ENCODE assay signal across 8 mouse cellular contexts in genomic region chr9:118150429-118151220, GRCm38 (mm10). TPM values are rescaled to one million over a fixed set of nuclear protein-coding genes. Genes with fewer than 3 reads are reported as not detected.
A peak's percentile ranks its signal among the peaks of the same experiment; 100 is the strongest.
DNase-seq lines count a peak whose midpoint lies in the region; ATAC-seq and TF ChIP-seq lines count a peak whose summit lies in the region.

No protein-coding gene starts in this region.

- 79% methylated on average over 20 of the region's 20 CpGs for WGBS in heart, embryonic 10.5 days
- 83% methylated on average over 20 of the region's 20 CpGs for WGBS in heart, adult 2 months
- 86% methylated on average over 20 of the region's 20 CpGs for WGBS in embryonic facial prominence, embryonic 15.5 days
- 58% methylated on average over 20 of the region's 20 CpGs for WGBS in limb, embryonic 13.5 days
- WGBS in neural tube, embryonic 15.5 days, result 63% methylated on average over 20 of the region's 20 CpGs

- TF ChIP-seq EP300 in heart, adult 2 months (IDR thresholded peaks at IDR 0.05; ENCODE audit: insufficient read depth, low read depth, low read length), result no peak

- H3K9me3 ChIP-seq in heart, embryonic 10.5 days, result no peaks in the 10 kb centered on the region
- H3K9me3 ChIP-seq in E14TG2a.4 (ENCODE audit: low read length), result peaks cover 17% of the 10 kb centered on the region
- no peaks in the 10 kb centered on the region for H3K9me3 ChIP-seq in embryonic facial prominence, embryonic 15.5 days (replicated peaks)
- H3K9me3 ChIP-seq in limb, embryonic 13.5 days, result no peaks in the 10 kb centered on the region
- no peaks in the 10 kb centered on the region for H3K9me3 ChIP-seq in neural tube, embryonic 15.5 days (replicated peaks)

- H3K4me3 ChIP-seq in heart, embryonic 10.5 days, result peak overlapping the region; percentile 75
- no peak overlapping the region for H3K4me3 ChIP-seq in heart, adult 2 months
- peak overlapping the region; percentile 23; the same call in 1 of the 2 replicates for H3K4me3 ChIP-seq in E14TG2a.4 (replicated peaks; ENCODE audit: low read length)
- peak overlapping the region; percentile 78 for H3K4me3 ChIP-seq in embryonic facial prominence, embryonic 15.5 days (replicated peaks)
- peak overlapping the region; percentile 77 for H3K4me3 ChIP-seq in limb, embryonic 13.5 days
- peak overlapping the region; percentile 95 for H3K4me3 ChIP-seq in neural tube, embryonic 15.5 days (replicated peaks)

- DNase-seq in heart, embryonic 10.5 days (ENCODE audit: low spot score), result peak; percentile 74
- no peak for DNase-seq in heart, adult 2 months
- no peak for DNase-seq in spleen, postnatal 36 days (ENCODE audit: low spot score in 2 of 2)
- DNase-seq in frontal cortex, postnatal 25 days (ENCODE audit: low spot score in 2 of 2), result no peak

- intact Hi-C loops in heart, adult 2 months (cut with DNase I), result loop anchor here (5.0 kb wide), 1 partner anchor 337 kb away; no protein-coding TSS in a partner anchor

- H3K36me3 ChIP-seq in heart, embryonic 10.5 days, result no peaks in the 10 kb centered on the region
- H3K36me3 ChIP-seq in heart, adult 2 months (ENCODE audit: control insufficient read depth, insufficient read depth, low read length), result no peaks in the 10 kb centered on the region; the same call in 1 of the 2 replicates
- H3K36me3 ChIP-seq in E14TG2a.4 (ENCODE audit: insufficient read depth, low read length), result no peaks in the 10 kb centered on the region
- H3K36me3 ChIP-seq in embryonic facial prominence, embryonic 15.5 days, result no peaks in the 10 kb centered on the region
- H3K36me3 ChIP-seq in limb, embryonic 13.5 days, result no peaks in the 10 kb centered on the region
- H3K36me3 ChIP-seq in neural tube, embryonic 15.5 days, result no peaks in the 10 kb centered on the region

- ATAC-seq in embryonic facial prominence, embryonic 15.5 days (ENCODE audit: insufficient number of reproducible peaks, low FRiP score, low TSS enrichment, low read depth), result 0 out of 2 replicates have a peak, but pooled peaks have one; percentile 6
- ATAC-seq in limb, embryonic 13.5 days (ENCODE audit: low FRiP score, low read depth), result peak; percentile 37
- peak; percentile 36 for ATAC-seq in neural tube, embryonic 15.5 days (ENCODE audit: low FRiP score)

- TF ChIP-seq POLR2A in heart, adult 2 months (IDR thresholded peaks at IDR 0.05; ENCODE audit: insufficient read depth, low read depth, low read length), result no peak

- TF ChIP-seq CTCF in heart, adult 2 months (IDR thresholded peaks at IDR 0.05), result no peak
- no peak for TF ChIP-seq CTCF in E14TG2a.4 (conservative IDR thresholded peaks at IDR 0.05; ENCODE audit: low read length)

- peak overlapping the region; percentile 91 for H3K27ac ChIP-seq in heart, embryonic 10.5 days
- no peak overlapping the region for H3K27ac ChIP-seq in heart, adult 2 months
- H3K27ac ChIP-seq in embryonic facial prominence, embryonic 15.5 days (replicated peaks), result peak overlapping the region; percentile 55; the same call in 1 of the 2 replicates
- 0 out of 2 replicates have a peak overlapping the region, but pooled peaks have one; percentile 33 for H3K27ac ChIP-seq in limb, embryonic 13.5 days
- H3K27ac ChIP-seq in neural tube, embryonic 15.5 days (replicated peaks), result peak overlapping the region; percentile 49; the same call in 1 of the 2 replicates

- H3K27me3 ChIP-seq in heart, embryonic 10.5 days (ENCODE audit: insufficient read depth, poor library complexity, severe bottlenecking), result no peaks in the 10 kb centered on the region
- H3K27me3 ChIP-seq in heart, adult 2 months (ENCODE audit: control insufficient read depth, insufficient read depth, low read length), result no peaks in the 10 kb centered on the region
- peaks cover 12% of the 10 kb centered on the region for H3K27me3 ChIP-seq in E14TG2a.4 (ENCODE audit: insufficient read depth, low read length)
- H3K27me3 ChIP-seq in embryonic facial prominence, embryonic 15.5 days, result no peaks in the 10 kb centered on the region
- H3K27me3 ChIP-seq in limb, embryonic 13.5 days, result no peaks in the 10 kb centered on the region
- no peaks in the 10 kb centered on the region for H3K27me3 ChIP-seq in neural tube, embryonic 15.5 days (replicated peaks)

- H3K79me2 ChIP-seq in heart, adult 2 months (replicated peaks; ENCODE audit: control insufficient read depth, insufficient read depth, low read length), result no peaks in the 10 kb centered on the region

- H3K4me1 ChIP-seq in heart, embryonic 10.5 days, result peaks cover 12% of the 10 kb centered on the region
- H3K4me1 ChIP-seq in heart, adult 2 months (ENCODE audit: control insufficient read depth, insufficient read depth, low read length), result peaks cover 2% of the 10 kb centered on the region; the same call in 1 of the 2 replicates
- peaks cover 14% of the 10 kb centered on the region for H3K4me1 ChIP-seq in E14TG2a.4 (replicated peaks; ENCODE audit: low read depth, low read length)
- peaks cover 4% of the 10 kb centered on the region; the same call in 1 of the 2 replicates for H3K4me1 ChIP-seq in embryonic facial prominence, embryonic 15.5 days
- peaks cover 20% of the 10 kb centered on the region for H3K4me1 ChIP-seq in limb, embryonic 13.5 days
- peaks cover 24% of the 10 kb centered on the region for H3K4me1 ChIP-seq in neural tube, embryonic 15.5 days

- H3K4me2 ChIP-seq in embryonic facial prominence, embryonic 15.5 days (replicated peaks), result peak overlapping the region; percentile 52
- H3K4me2 ChIP-seq in limb, embryonic 13.5 days (replicated peaks), result peak overlapping the region; percentile 66
- peak overlapping the region; percentile 59 for H3K4me2 ChIP-seq in neural tube, embryonic 15.5 days

- no peak overlapping the region for H3K9ac ChIP-seq in heart, adult 2 months (ENCODE audit: low read depth, low read length)
- H3K9ac ChIP-seq in embryonic facial prominence, embryonic 15.5 days, result no peak overlapping the region
- H3K9ac ChIP-seq in limb, embryonic 13.5 days, result peak overlapping the region; percentile 35; the same call in 1 of the 2 replicates
- H3K9ac ChIP-seq in neural tube, embryonic 15.5 days (replicated peaks), result no peak overlapping the region

RNA-seq across cellular contexts. Expression of gene Cmc1, which starts 0.6 kb away (rescaled TPM):
- 30.2 and 36.5 TPM in 2 replicates for polyA plus RNA-seq in heart, embryonic 10.5 days (2016; fragmentation: Nextera tagmentation; extraction: Ambion mirVana)
- total RNA-seq in heart, adult 2 months (2021), result 10 to 100 TPM; 23.6 to 30.4 TPM
- 4.6 and 7.3 TPM in 2 replicates for polyA plus RNA-seq in heart, adult 2 months (2012; rRNA removed)
- 33.7 and 38.3 TPM in 2 replicates for polyA plus RNA-seq in embryonic facial prominence, embryonic 15.5 days (2015; fragmentation: Nextera tagmentation; extraction: Ambion mirVana)
- polyA plus RNA-seq in limb, embryonic 13.5 days (2015; fragmentation: Nextera tagmentation; extraction: Ambion mirVana), result 36.6 and 40.8 TPM in 2 replicates
- polyA plus RNA-seq in neural tube, embryonic 15.5 days (2015; fragmentation: Nextera tagmentation; extraction: Ambion mirVana), result 39.1 and 39.8 TPM in 2 replicates
